Mouse (Mus musculus): ENCODE data around the gene Ntm. TPM values are rescaled to one million over a fixed set of nuclear protein-coding genes. Genes with fewer than 3 reads are reported as not detected.

Gene Ntm
- polyA plus RNA-seq, 1 experiment from 2014 or later, result 134 TPM

GRCm38 (mm10) chr9:29864886-29865285, 98.1 kb downstream of the Ntm start:
- WGBS, result 20% methylated on average over 1 of the region's 1 CpGs
- Histone ChIP-seq H3K4me3 (replicated peaks; ENCODE audit: low read length) (no peak overlapping the region), H3K36me3 (ENCODE audit: control insufficient read depth, insufficient read depth) (no peaks in the 10 kb centered on the region), H3K9me3 (ENCODE audit: control insufficient read depth, low read length) (no peaks in the 10 kb centered on the region), H3K27ac (ENCODE audit: low read length) (no peak overlapping the region), H3K4me1 (replicated peaks; ENCODE audit: control insufficient read depth, insufficient read depth, low read length) (peaks cover 24% of the 10 kb centered on the region), H3K27me3 (replicated peaks; ENCODE audit: control insufficient read depth, insufficient read depth, low read length) (no peaks in the 10 kb centered on the region), H3K9ac (replicated peaks; ENCODE audit: low read depth, low read length) (no peak overlapping the region), H3K4me2 (ENCODE audit: low read length) (no peak overlapping the region)
- ATAC-seq, result peak; percentile 46; the same call in 1 of the 2 replicates

GRCm38 (mm10) chr9:29862408-29862807, 100.5 kb downstream of the Ntm start:
- WGBS, result 19% methylated on average over 5 of the region's 5 CpGs
- no peaks in the 10 kb centered on the region for H3K9me3 ChIP-seq (ENCODE audit: control insufficient read depth, low read length)
- no peaks in the 10 kb centered on the region for H3K36me3 ChIP-seq (ENCODE audit: control insufficient read depth, insufficient read depth)
- peak; percentile 83 for ATAC-seq
- no peaks in the 10 kb centered on the region for H3K27me3 ChIP-seq (replicated peaks; ENCODE audit: control insufficient read depth, insufficient read depth, low read length)
- H3K4me2 ChIP-seq (ENCODE audit: low read length), result no peak overlapping the region
- H3K4me3 ChIP-seq (replicated peaks; ENCODE audit: low read length), result no peak overlapping the region
- peaks cover 24% of the 10 kb centered on the region for H3K4me1 ChIP-seq (replicated peaks; ENCODE audit: control insufficient read depth, insufficient read depth, low read length)
- peak overlapping the region; percentile 46 for H3K27ac ChIP-seq (ENCODE audit: low read length)
- no peak overlapping the region for H3K9ac ChIP-seq (replicated peaks; ENCODE audit: low read depth, low read length)

- Histone ChIP-seq H3K4me1 (replicated peaks; ENCODE audit: control insufficient read depth, insufficient read depth, low read length) (peaks cover 9% of the 10 kb centered on the region), H3K27me3 (replicated peaks; ENCODE audit: control insufficient read depth, insufficient read depth, low read length) (no peaks in the 10 kb centered on the region), H3K4me3 (replicated peaks; ENCODE audit: low read length) (no peak overlapping the region), H3K36me3 (ENCODE audit: control insufficient read depth, insufficient read depth) (no peaks in the 10 kb centered on the region), H3K9me3 (ENCODE audit: control insufficient read depth, low read length) (no peaks in the 10 kb centered on the region), H3K27ac (ENCODE audit: low read length) (no peak overlapping the region), H3K4me2 (ENCODE audit: low read length) (no peak overlapping the region), H3K9ac (replicated peaks; ENCODE audit: low read depth, low read length) (no peak overlapping the region)
- WGBS, result 89% methylated on average over 6 of the region's 6 CpGs
- ATAC-seq, result no peak
Observed at GRCm38 (mm10) chr9:29859256-29860048, 103.5 kb downstream of the Ntm start.

- Histone ChIP-seq H3K27me3 (replicated peaks; ENCODE audit: control insufficient read depth, insufficient read depth, low read length) (no peaks in the 10 kb centered on the region), H3K36me3 (ENCODE audit: control insufficient read depth, insufficient read depth) (no peaks in the 10 kb centered on the region), H3K9me3 (ENCODE audit: control insufficient read depth, low read length) (no peaks in the 10 kb centered on the region), H3K9ac (replicated peaks; ENCODE audit: low read depth, low read length) (no peak overlapping the region), H3K4me3 (replicated peaks; ENCODE audit: low read length) (no peak overlapping the region), H3K4me1 (replicated peaks; ENCODE audit: control insufficient read depth, insufficient read depth, low read length) (peaks cover 13% of the 10 kb centered on the region), H3K27ac (ENCODE audit: low read length) (no peak overlapping the region; the same call in 1 of the 2 replicates), H3K4me2 (ENCODE audit: low read length) (no peak overlapping the region)
- no peak for ATAC-seq
- WGBS, result 20% methylated on average over 8 of the region's 8 CpGs
Observed at GRCm38 (mm10) chr9:29848735-29849455, 114.0 kb downstream of the Ntm start.

- Histone ChIP-seq H3K4me1 (replicated peaks; ENCODE audit: control insufficient read depth, insufficient read depth, low read length) (peaks cover 29% of the 10 kb centered on the region), H3K27ac (ENCODE audit: low read length) (no peak overlapping the region), H3K4me3 (replicated peaks; ENCODE audit: low read length) (no peak overlapping the region), H3K9ac (replicated peaks; ENCODE audit: low read depth, low read length) (no peak overlapping the region), H3K36me3 (ENCODE audit: control insufficient read depth, insufficient read depth) (no peaks in the 10 kb centered on the region), H3K4me2 (ENCODE audit: low read length) (no peak overlapping the region), H3K9me3 (ENCODE audit: control insufficient read depth, low read length) (no peaks in the 10 kb centered on the region), H3K27me3 (replicated peaks; ENCODE audit: control insufficient read depth, insufficient read depth, low read length) (no peaks in the 10 kb centered on the region)
- 50% methylated on average over 6 of the region's 6 CpGs for WGBS
- ATAC-seq, result no peak
Observed at GRCm38 (mm10) chr9:29837344-29837743, 125.6 kb downstream of the Ntm start.

- Histone ChIP-seq H3K9me3 (ENCODE audit: control insufficient read depth, low read length) (no peaks in the 10 kb centered on the region), H3K4me1 (replicated peaks; ENCODE audit: control insufficient read depth, insufficient read depth, low read length) (peaks cover 30% of the 10 kb centered on the region), H3K9ac (replicated peaks; ENCODE audit: low read depth, low read length) (no peak overlapping the region), H3K27me3 (replicated peaks; ENCODE audit: control insufficient read depth, insufficient read depth, low read length) (no peaks in the 10 kb centered on the region), H3K4me3 (replicated peaks; ENCODE audit: low read length) (no peak overlapping the region), H3K27ac (ENCODE audit: low read length) (no peak overlapping the region), H3K4me2 (ENCODE audit: low read length) (no peak overlapping the region), H3K36me3 (ENCODE audit: control insufficient read depth, insufficient read depth) (no peaks in the 10 kb centered on the region)
- WGBS, result 45% methylated on average over 5 of the region's 5 CpGs
- 0 out of 2 replicates have a peak, but pooled peaks have one; percentile 24 for ATAC-seq
Observed at GRCm38 (mm10) chr9:29834911-29835310, 128.0 kb downstream of the Ntm start.

- peak; percentile 19; the same call in 1 of the 2 replicates for ATAC-seq
- Histone ChIP-seq H3K4me2 (ENCODE audit: low read length) (no peak overlapping the region), H3K4me1 (replicated peaks; ENCODE audit: control insufficient read depth, insufficient read depth, low read length) (peaks cover 30% of the 10 kb centered on the region), H3K9me3 (ENCODE audit: control insufficient read depth, low read length) (no peaks in the 10 kb centered on the region), H3K27me3 (replicated peaks; ENCODE audit: control insufficient read depth, insufficient read depth, low read length) (no peaks in the 10 kb centered on the region), H3K9ac (replicated peaks; ENCODE audit: low read depth, low read length) (no peak overlapping the region; the same call in 1 of the 2 replicates), H3K4me3 (replicated peaks; ENCODE audit: low read length) (no peak overlapping the region), H3K36me3 (ENCODE audit: control insufficient read depth, insufficient read depth) (no peaks in the 10 kb centered on the region), H3K27ac (ENCODE audit: low read length) (peak overlapping the region; percentile 58)
- 26% methylated on average over 2 of the region's 2 CpGs for WGBS
Observed at GRCm38 (mm10) chr9:29833781-29834180, 129.2 kb downstream of the Ntm start.

- no peak overlapping the region for H3K9ac ChIP-seq (replicated peaks; ENCODE audit: low read depth, low read length)
- no peak overlapping the region for H3K4me3 ChIP-seq (replicated peaks; ENCODE audit: low read length)
- no peak overlapping the region for H3K27ac ChIP-seq (ENCODE audit: low read length)
- no peak overlapping the region for H3K4me2 ChIP-seq (ENCODE audit: low read length)
- H3K4me1 ChIP-seq (replicated peaks; ENCODE audit: control insufficient read depth, insufficient read depth, low read length), result peaks cover under 1% of the 10 kb centered on the region
- 55% methylated on average over 5 of the region's 5 CpGs for WGBS
- no peaks in the 10 kb centered on the region for H3K27me3 ChIP-seq (replicated peaks; ENCODE audit: control insufficient read depth, insufficient read depth, low read length)
- H3K36me3 ChIP-seq (ENCODE audit: control insufficient read depth, insufficient read depth), result no peaks in the 10 kb centered on the region
- H3K9me3 ChIP-seq (ENCODE audit: control insufficient read depth, low read length), result no peaks in the 10 kb centered on the region
- ATAC-seq, result no peak
Observed at GRCm38 (mm10) chr9:29827240-29827660, 135.7 kb downstream of the Ntm start.

- 75% methylated on average over 5 of the region's 5 CpGs for WGBS
- no peaks in the 10 kb centered on the region; the same call in 1 of the 2 replicates for H3K4me1 ChIP-seq (replicated peaks; ENCODE audit: control insufficient read depth, insufficient read depth, low read length)
- no peak for ATAC-seq
- no peak overlapping the region for H3K4me3 ChIP-seq (replicated peaks; ENCODE audit: low read length)
- no peak overlapping the region for H3K4me2 ChIP-seq (ENCODE audit: low read length)
- H3K36me3 ChIP-seq (ENCODE audit: control insufficient read depth, insufficient read depth), result no peaks in the 10 kb centered on the region
- H3K9ac ChIP-seq (replicated peaks; ENCODE audit: low read depth, low read length), result no peak overlapping the region
- no peaks in the 10 kb centered on the region for H3K27me3 ChIP-seq (replicated peaks; ENCODE audit: control insufficient read depth, insufficient read depth, low read length)
- H3K9me3 ChIP-seq (ENCODE audit: control insufficient read depth, low read length), result no peaks in the 10 kb centered on the region
- no peak overlapping the region for H3K27ac ChIP-seq (ENCODE audit: low read length)
Observed at GRCm38 (mm10) chr9:29825236-29825635, 137.7 kb downstream of the Ntm start.
